Mouse (Mus musculus) megakaryocyte, embryonic 14.5 days (primary cell): ENCODE measurements at regions not wholly inside any gene's neighbourhood (a gene's known extent, or its start where the extent isn't known, plus 50 kb on each side); places are given as distances from the start of the nearest gene placed in this dataset.

Experiments
- FLI1 ChIP-seq: IDR thresholded peaks from 2 replicates; pipeline ENCODE4 v1.6.1; 2012; ENCODE audit warnings: low read length, inconsistent platforms, mixed read lengths
- GATA1 ChIP-seq: IDR thresholded peaks from 3 replicates; pipeline ENCODE4 v1.6.1; 2012; ENCODE audit warnings: mixed read lengths, low read length, inconsistent platforms, borderline replicate concordance

DNA sequence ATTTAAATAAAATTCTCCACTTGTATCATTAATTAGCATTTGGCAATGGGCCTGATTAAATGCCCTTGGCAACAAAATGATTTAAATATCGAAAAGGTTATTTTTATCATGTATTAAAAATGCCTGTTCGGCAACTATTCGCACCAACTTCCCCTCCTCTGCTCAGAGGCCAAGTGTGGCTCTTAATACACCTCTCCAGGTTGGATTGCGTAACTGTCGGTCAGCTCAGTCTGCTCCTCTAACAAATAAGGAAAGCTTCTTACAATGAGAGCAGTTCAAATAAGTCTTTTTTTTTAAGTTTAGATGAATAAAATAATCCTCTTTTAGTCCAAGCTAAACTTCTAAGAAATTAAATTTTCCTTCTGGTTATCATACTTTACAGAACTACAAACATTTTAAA, 245.6 kb upstream of the Noct start:
- TF ChIP-seq GATA1 = no peak
- no peak for TF ChIP-seq FLI1
